Mouse (Mus musculus) heart, adult 11 months (tissue): ENCODE measurements at regions not wholly inside any gene's neighbourhood (a gene's known extent, or its start where the extent isn't known, plus 50 kb on each side); places are given as distances from the start of the nearest gene placed in this dataset.

Source experiments
- DNase-seq: peaks from one replicate; pipeline ENCODE4 v3.0.0; 2022

GRCm38 (mm10) chr9:23027377-23028313 is 195.2 kb upstream of the Bmper start:
- DNase-seq, result peak; percentile 92

- no peak for DNase-seq
These were observed 193.5 kb upstream of the Bmper start for GRCm38 (mm10) chr9:23029421-23029820.

GRCm38 (mm10) chr9:23030138-23030537 is 192.7 kb upstream of the Bmper start:
- peak; percentile 90 for DNase-seq

- peak; percentile 91 for DNase-seq
These were observed 192.3 kb upstream of the Bmper start for GRCm38 (mm10) chr9:23030546-23030945.

GRCm38 (mm10) chr9:23031916-23032315 is 191.0 kb upstream of the Bmper start:
- DNase-seq, result peak; percentile 93

- peak; percentile 71 for DNase-seq
These were observed 187.6 kb upstream of the Bmper start for GRCm38 (mm10) chr9:23035306-23035705.

GRCm38 (mm10) chr9:23035901-23036610 is 186.8 kb upstream of the Bmper start:
- DNase-seq, result peak; percentile 91

- DNase-seq, result no peak
These were observed 185.4 kb upstream of the Bmper start for GRCm38 (mm10) chr9:23037513-23037914.

GRCm38 (mm10) chr9:23039588-23039987 is 183.3 kb upstream of the Bmper start:
- DNase-seq, result no peak

GRCm38 (mm10) chr9:23041025-23041424 is 181.9 kb upstream of the Bmper start:
- DNase-seq, result no peak

GRCm38 (mm10) chr9:23041537-23042472 is 181.1 kb upstream of the Bmper start:
- DNase-seq, result peak; percentile 88

GRCm38 (mm10) chr9:23043006-23043405 is 179.9 kb upstream of the Bmper start:
- no peak for DNase-seq

GRCm38 (mm10) chr9:23045486-23045885 is 177.4 kb upstream of the Bmper start:
- DNase-seq, result no peak

- peak; percentile 95 for DNase-seq
These were observed 172.1 kb upstream of the Bmper start for GRCm38 (mm10) chr9:23050751-23051150.

GRCm38 (mm10) chr9:23059526-23059925 is 163.3 kb upstream of the Bmper start:
- DNase-seq, result peak; percentile 88

GRCm38 (mm10) chr9:23060526-23060925 is 162.3 kb upstream of the Bmper start:
- peak; percentile 69 for DNase-seq

- no peak for DNase-seq
These were observed 161.5 kb upstream of the Bmper start for GRCm38 (mm10) chr9:23061179-23061929.

- no peak for DNase-seq
These were observed 160.7 kb upstream of the Bmper start for GRCm38 (mm10) chr9:23062057-23062655.

- peak; percentile 86 for DNase-seq
These were observed 160.0 kb upstream of the Bmper start for GRCm38 (mm10) chr9:23062656-23063444.

- no peak for DNase-seq
These were observed 158.9 kb upstream of the Bmper start for GRCm38 (mm10) chr9:23064001-23064400.

- DNase-seq, result no peak
These were observed 158.1 kb upstream of the Bmper start for GRCm38 (mm10) chr9:23064811-23065210.
